Mouse (Mus musculus) urinary bladder, postnatal 10 days (tissue): ENCODE measurements around the gene Ppl.

Experiments used
- DNase-seq: peaks from one replicate; pipeline ENCODE4 v3.0.0; 2022; ENCODE audit warnings: low spot score

Gene Ppl

DNA sequence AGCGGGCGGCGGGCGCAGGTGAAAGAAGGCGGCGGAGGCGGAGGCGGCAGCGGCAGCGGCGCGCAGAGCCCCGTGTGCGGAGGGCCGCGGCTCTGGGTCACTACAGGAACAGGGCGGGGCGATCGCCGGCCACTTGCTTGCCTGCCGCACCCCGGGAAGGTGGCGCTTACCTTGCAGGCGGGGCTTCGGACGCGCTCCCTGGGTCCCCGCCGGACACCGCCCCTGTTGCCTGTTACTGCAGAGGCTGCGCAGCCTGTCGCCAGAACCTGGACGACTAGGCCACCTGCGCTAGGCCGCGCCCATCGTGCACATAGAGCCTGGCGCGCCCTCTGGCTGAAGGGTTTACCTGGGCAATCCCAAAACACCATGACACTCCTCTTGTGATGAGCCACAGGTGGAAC is at the start of gene Ppl:
Gene Ppl (minus strand): TSS at position 21 of the 401 bp plus-strand sequence.
- DNase-seq: peak; percentile 44

- DNase-seq: no peak
Observed at GRCm38 (mm10) chr16:5172636-5173035, 40.4 kb upstream of the Ppl start.

- no peak for DNase-seq
Observed at GRCm38 (mm10) chr16:5168829-5169228, 36.6 kb upstream of the Ppl start.

DNA sequence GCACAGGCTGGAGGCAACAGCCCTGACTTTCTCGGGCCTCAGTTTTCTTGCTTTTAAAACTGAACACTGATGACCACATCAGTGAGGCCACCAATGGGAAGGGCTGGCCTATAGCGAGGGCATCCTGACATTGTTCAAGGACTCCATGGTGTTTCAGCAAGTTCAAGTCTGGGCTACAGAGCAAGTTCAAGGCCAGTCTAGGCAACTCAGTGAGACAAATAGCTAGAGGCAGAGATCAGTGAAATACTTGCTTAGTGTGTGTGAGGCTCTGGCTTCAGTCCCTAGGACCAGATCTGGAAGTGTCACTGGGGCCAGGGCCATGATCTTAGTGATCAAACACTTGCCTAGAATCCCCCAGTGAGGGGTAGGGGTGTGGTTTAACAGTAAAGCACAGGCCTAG is 35.8 kb upstream of the Ppl start:
- no peak for DNase-seq

- no peak for DNase-seq
Observed at GRCm38 (mm10) chr16:5164327-5164726, 32.1 kb upstream of the Ppl start.

GRCm38 (mm10) chr16:5159248-5159647 is 27.0 kb upstream of the Ppl start:
- DNase-seq: no peak

DNA sequence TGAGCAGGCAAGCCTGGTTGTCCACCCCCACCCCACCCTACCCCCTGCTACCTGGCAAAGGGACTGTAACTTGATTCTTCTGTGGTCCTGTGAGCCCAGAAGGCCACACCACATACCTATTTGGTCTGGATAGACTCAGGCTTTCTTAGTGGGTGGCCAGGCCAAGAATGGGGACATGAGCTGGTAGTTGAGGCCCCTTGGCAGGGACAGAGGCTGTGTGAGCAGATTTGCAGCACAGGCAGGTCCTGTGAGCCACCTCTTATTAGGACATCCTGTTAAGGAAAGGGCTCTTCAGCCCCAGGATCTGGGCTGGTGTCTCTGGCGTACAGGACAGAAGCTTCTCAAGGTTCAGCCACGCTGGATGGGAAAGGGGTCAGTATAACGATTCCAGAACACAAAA is 24.9 kb upstream of the Ppl start:
- no peak for DNase-seq

GRCm38 (mm10) chr16:5156495-5156894 is 24.3 kb upstream of the Ppl start:
- DNase-seq: no peak

DNA sequence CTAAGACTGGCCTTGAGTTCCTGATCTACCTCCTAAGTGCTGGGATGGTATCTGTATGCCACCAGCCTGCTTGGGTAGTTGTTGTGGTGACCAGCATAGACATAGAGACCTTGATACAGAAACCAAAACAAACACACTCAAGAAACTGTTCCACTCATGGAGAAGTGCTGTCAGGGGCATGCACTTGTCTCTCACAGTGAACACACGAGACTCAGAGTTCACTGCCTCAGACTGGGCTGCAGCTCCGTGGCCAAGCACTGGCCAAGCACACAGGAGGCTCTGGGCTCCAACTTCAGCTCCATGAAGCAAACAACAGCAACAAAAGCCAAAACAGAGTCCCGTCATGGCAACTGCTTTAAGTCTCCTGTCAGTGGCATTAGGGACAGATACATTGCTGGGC is 22.8 kb upstream of the Ppl start:
- no peak for DNase-seq

- no peak for DNase-seq
Observed at GRCm38 (mm10) chr16:5153299-5154026, 21.2 kb upstream of the Ppl start.

DNA sequence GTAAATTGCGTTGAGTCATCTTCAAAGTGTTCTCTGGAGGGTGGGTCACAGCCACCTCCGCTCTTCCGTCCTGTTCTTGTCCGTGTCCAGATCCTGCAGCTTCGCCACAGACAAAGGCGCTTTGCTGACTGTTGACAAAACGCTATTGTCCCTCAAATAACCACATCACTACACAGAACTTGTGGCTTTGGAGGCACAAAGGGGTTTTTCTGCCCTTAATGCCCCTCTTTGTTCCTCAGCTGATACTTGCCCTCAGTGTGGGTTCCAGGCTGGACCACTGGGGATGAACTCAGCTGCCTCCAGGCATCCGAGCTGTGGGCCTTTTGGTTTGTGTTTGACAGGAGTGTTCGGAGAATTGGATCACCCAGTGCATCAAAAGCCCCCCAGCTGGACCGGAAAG is 18.3 kb upstream of the Ppl start:
- no peak for DNase-seq

GRCm38 (mm10) chr16:5147037-5147385 is 14.8 kb upstream of the Ppl start, which contains the start of gene Sec14l5:
Gene Sec14l5 (plus strand): TSS chr16:5147109.
- DNase-seq: no peak

- DNase-seq: no peak
Observed at GRCm38 (mm10) chr16:5146367-5147036, 14.3 kb upstream of the Ppl start.

DNA sequence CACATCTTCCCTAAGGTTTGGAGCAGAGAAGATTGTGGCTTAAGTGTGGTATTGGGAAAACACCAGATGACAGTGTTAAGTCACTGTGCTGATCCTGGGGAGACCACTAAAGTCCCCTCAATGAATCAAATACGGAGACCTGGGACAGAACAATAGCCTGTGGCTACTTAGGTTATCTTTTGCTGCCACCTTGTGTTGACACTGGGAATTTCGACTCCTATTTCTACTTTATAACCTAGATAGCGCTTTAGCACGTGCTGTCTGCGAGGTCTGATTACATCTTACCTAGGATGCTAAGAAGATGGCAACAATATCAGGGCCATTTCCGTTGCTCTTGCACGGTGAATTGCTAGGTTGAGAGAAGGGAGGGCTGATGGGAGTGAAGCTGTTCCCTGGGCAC is 13.3 kb upstream of the Ppl start:
- no peak for DNase-seq

DNA sequence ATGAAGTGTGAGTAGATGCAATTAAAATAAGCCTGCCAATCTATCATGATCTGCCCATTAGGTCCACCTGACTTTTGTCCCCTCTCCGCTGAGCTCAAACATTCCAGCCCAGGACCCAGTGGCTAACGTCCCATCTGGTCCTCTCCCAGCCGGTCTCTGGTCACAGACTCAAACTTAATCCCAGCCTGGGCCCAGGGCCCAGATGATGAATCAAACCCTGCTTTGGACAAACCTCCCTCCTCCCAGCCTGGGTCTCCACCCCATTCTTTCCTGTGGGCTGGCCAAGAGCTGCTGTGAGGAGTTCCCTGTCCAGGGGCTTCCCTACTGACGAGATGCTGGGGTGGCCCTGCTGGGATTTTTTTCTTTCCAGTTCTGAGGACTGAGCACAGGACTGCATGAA is 7.5 kb upstream of the Ppl start:
- no peak for DNase-seq

DNA sequence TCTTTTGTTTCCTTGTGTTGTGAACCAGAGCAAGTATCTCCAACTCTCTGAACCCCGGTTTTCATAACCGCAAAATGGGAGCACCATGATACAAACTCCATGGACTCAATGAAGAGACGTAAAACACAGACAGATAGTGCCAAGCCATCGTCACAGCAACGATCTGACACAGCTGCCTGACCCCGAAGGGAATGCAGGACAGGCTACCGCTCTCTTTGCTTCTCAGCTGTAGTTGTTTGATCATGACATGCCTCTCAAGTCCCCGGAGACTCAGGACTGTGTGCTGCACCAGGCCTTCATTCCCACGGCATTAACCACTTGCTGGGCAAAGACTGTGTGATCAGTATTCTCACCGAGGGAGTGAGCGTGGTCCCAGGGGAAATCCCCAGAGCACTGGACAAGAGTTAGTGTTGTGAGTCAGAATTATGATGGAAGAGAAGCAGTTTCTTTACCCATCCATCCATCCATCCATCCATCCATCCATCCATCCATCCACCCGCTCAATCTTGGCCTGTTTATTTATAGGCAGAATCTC is 4.9 kb upstream of the Ppl start:
- no peak for DNase-seq

DNA sequence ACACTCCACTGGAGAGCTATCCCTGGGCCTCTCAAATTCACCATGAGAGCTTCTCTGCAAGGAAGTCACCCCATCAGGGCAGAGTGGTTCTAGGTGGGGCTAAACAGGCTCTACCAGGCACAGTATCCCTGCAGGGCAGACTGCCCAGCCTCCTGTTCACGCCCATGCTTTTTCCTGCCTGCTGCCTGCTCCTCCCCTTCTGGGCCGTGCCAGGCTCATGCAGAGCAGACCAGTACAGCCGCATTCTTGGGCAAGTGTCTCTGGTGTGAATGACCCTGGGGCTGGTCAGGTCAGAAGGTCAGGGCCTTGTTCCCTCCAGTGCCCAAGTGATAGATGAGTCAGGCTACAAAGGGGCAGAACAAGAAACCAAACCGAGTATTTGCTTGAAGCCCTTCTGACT is 4.3 kb upstream of the Ppl start:
- DNase-seq: peak; percentile 35

- no peak for DNase-seq
Observed at GRCm38 (mm10) chr16:5135551-5136261, 3.5 kb upstream of the Ppl start.

DNA sequence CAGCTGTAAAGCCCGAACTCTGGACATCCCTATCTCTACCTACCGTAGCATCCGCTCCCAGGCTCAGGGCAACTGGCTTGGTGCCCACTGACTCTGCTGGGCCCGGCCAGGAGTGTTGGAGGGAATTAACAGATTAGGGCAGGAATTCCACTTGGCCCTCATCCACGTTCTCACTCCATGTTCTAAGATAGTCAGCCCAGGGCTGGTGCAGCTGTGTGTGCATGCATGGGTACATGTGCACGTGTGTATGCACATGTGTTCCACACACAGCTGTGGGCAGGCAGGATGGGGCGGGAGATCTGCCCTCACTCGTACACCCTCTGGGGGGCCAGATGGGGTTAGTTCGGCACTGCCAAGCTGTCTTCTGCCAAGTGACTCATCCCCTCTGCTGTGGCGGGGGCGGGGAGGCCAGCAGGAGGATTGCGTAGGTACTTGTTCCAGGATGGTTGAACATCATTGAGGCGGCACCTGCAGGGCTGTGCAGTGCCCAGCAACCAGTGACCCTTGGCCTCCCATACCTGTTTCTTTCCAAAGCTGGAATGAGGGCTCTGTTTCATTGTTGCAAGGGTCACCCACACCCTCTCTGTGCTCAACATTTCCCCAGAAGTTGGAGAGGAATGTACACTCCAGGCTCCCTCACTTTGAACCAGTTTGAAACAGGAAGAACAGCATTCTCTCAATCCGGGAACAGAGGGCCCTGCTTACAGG is 2.6 kb upstream of the Ppl start:
- DNase-seq: peak; percentile 31

GRCm38 (mm10) chr16:5131251-5131922 is 834 bp downstream of the Ppl start:
- no peak for DNase-seq

- no peak for DNase-seq
Observed at GRCm38 (mm10) chr16:5130766-5131165, 1.5 kb downstream of the Ppl start.

- no peak for DNase-seq
Observed at GRCm38 (mm10) chr16:5130196-5130595, 2.0 kb downstream of the Ppl start.
